Mouse (Mus musculus) heart, postnatal 14 days (tissue): ENCODE results near the gene Gm3417. TPM values are rescaled to one million over a fixed set of nuclear protein-coding genes. Genes with fewer than 3 reads are reported as not detected.
"Not testable (repeated sequence)": the region's sequence is repeated elsewhere in the genome, so short reads cannot be mapped to it uniquely, and the experiment has no call there.

Experiments
- DNase-seq, 2 experiments: peaks; one replicate each; pipeline ENCODE4 v3.0.0; 2021 to 2022
- intact Hi-C: fragments of 180-260 bp; cut with DNase I; formaldehyde crosslinking; loops from one replicate; pipeline ENCODE4 v1.15.1; 2025
- long read RNA-seq, 2 experiments: library from polyadenylated mRNA; stranded (forward); transcript quantifications; one replicate each; pipeline ENCODE4 v2.0.0; 2021
- total RNA-seq, 2 experiments: library from RNA; stranded (reverse); gene quantifications; 2 replicates each; pipeline ENCODE4 v1.2.3; 2021

Gene Gm3417
- not detected for total RNA-seq
- long read RNA-seq, experiment 1, result 0 reads
- long read RNA-seq, experiment 2, result 0 reads

DNA sequence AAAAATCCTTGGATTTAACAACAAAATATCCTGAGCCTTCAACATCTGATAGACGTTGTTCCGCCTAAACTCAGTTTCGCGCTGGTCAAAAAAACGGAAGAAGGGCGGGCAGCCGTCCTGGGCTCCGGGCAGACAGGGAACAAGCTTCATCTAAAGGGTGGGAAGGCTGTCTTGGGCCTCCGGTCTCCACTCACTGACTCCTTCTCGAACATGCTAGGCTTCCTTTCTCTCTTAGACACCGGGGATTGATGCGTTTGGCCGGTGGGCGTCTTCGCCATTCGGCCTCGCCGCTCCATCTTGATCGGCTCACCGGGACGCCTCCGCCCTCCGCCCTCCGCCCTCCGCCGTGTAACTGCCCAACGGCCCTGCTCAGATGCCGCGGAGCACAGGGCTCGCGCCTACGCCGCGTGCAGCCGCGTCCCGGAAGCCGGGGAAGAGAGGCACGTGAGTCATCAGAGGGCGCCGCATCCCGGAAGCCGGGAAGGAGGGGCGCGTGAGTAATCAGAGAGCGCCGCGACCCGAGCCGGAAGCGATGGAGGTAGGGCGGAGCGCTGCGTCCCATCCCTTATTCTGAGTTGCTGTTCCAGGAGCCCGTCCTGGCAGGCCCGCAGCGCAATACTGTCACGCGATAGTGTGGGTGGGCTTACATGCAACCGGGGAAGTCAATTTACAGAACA, at the start of gene Gm3417, which contains the start of gene 9030025P20Rik:
Gene Gm3417 (minus strand): TSS at position 429 of the 677 bp plus-strand sequence.
Gene 9030025P20Rik (plus strand): TSS at position 107 of the 677 bp plus-strand sequence.
- DNase-seq, intact Hi-C loops: not testable (repeated sequence)

DNA sequence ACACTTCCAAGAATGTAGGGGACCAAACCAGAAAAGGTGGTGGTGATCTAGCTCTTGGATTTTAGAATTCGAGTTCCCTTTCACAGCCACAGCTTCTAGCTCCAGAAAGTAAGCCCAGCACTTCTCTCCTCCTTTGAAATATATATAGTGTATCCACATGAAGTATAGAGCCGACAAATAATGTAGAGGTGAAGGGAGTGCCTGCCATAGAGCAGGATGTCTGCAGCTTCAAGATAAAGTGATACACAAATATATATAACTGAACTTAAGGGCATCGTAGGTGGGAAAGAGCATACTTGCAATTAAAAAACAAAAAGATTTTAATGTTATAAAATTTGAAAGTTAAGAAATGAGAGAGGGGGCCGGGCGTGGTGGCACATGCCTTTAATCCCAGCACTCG, 46.9 kb upstream of the Gm3417 start:
- DNase-seq, intact Hi-C loops: not testable (repeated sequence)

DNA sequence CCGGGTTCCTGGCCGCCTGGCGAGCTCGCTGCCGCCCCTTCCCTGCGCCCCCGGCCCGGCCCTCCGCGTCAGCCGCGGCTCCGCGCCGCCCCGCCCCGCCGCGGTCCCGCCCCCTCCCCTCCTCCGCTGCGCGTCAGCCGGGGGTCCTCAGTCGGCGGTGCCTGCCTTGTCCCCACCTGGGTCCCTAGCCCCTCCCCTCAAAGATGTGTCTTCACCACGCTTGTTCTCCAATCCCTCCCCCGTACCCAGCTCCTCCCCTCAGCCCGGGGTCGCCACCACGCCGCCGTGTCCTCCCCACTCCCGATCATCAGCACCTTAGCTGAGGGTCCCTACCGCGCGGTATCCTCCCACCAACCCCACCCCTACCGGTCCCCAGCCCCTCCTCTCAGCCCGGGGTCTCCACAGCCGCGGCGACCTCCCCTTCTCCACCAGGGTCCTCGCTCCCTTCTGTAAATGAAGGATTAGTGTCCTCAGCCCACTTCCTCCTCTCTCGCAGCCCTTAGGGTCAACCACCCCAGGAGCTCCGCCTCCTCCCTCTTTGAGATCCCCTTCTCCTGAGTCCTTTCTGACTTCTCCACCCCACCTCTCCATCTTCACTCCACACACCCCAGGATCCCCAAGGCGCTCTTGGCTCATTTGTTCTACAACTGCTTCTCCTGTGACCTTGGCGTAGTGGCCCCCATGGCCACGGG, 46.1 kb upstream of the Gm3417 start:
- intact Hi-C loops, DNase-seq: not testable (repeated sequence)

DNA sequence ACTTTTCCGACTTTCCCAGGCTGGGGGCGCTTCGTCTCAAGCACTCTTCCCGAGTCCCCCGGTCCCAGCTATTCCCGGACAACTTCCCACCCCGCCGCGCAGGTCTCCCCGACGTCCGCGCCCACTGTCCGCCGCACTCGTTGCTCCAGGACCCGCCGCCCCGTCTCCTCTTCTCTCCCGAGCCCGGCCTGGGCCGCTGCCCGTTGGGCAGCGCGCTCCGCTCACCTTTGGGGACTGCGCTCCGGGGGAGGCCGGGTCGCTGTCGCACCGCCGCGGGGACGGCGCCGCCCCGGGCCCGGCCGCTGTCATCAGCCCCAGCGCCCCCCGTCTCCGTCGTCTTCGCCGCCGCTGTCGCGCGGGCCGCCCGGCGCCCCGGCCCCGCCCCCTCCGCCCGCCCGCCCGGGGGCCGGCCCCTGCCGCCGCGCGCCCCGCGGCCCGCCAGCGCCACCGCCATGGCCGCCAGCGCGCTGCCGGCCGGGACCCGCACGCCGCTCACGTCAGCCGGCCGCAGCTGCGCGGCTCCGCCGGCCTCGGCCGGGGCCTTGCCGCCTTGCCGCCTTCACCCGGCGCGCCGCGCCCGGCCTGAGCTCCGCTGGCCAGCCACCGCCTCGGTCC, 45.4 kb upstream of the Gm3417 start:
- DNase-seq, intact Hi-C loops: not testable (repeated sequence)

DNA sequence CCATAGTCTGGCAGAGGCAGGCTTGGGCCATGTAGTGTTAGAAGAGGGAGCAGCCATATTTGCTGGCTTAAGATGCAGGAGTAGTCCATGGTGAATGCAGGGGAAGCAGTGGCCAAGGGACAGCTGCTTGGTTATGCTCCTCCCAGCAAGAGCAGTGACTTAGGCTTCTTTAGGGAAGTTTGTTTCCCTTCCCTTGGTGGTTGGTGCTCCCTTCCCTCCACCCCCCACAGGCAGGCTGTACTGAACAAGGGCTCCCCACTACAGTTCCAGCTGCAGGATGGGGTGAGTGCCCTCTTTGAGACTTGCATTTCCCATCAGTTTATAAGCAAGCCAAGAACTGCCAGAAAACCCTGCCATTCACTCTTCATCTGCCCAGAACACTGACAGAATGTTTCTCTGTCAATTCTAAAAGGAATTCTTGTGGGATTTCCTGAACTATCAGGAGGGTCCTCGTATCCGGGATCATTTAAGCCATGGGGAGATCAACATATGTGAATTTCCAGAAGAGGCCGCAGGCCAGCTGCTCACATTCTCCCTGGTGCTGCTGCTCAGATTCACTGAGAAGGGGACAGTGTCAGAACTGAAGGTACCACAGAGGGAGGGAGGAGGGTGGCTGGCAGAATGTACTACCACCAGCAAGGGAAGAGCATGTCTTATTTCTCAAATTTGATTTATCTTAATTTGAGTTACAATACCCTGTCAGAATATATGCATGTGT, 43.1 kb upstream of the Gm3417 start:
- intact Hi-C loops, result not testable (repeated sequence)
- peak; percentile 18 for DNase-seq

DNA sequence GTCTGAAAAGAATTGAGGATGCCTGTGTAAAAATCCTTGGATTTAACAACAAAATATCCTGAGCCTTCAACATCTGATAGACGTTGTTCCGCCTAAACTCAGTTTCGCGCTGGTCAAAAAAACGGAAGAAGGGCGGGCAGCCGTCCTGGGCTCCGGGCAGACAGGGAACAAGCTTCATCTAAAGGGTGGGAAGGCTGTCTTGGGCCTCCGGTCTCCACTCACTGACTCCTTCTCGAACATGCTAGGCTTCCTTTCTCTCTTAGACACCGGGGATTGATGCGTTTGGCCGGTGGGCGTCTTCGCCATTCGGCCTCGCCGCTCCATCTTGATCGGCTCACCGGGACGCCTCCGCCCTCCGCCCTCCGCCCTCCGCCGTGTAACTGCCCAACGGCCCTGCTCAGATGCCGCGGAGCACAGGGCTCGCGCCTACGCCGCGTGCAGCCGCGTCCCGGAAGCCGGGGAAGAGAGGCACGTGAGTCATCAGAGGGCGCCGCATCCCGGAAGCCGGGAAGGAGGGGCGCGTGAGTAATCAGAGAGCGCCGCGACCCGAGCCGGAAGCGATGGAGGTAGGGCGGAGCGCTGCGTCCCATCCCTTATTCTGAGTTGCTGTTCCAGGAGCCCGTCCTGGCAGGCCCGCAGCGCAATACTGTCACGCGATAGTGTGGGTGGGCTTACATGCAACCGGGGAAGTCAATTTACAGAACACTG, 31.3 kb upstream of the Gm3417 start, which contains the start of gene Gm3435:
Gene Gm3435 (plus strand): TSS at position 471 of the 708 bp plus-strand sequence.
- intact Hi-C loops, DNase-seq: not testable (repeated sequence)

DNA sequence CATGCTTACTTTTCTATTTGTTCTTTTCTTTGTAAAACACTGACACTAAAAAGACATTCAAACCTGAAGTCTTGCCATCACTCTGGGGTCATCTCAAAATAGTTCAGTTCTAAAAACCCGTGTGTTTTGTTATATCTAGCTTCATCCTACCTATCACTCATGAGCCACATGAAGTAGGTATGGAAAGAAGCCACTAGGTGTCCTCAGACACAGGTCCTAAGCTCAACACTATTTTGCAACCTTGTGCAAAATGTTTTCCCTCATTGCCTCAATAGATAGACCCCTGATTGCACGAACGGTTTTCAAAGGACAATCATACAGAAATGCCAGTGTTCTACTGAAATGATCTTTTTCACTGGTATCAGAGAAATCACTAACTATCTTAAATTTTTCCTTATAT, 30.5 kb upstream of the Gm3417 start:
- intact Hi-C loops, DNase-seq: not testable (repeated sequence)

DNA sequence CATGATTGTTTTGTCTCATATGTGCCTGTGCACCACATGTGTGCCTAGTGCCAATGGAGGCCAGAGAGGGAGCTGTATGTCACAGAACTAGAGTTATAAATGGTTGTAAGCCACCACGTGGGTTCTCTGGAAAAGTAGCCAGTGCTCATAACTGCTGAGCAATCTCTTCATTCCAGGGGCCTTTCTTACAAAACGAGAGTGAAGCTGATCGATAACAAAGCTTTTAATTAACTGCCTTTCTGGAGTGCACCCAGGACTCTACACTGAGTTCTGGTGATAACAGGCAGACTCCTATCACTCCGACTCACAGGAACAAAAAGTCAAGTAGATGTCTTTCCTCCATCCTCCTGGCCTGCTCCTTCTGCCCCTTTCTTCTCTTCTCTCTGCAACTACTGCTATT, 21.5 kb upstream of the Gm3417 start:
- DNase-seq, intact Hi-C loops: not testable (repeated sequence)

DNA sequence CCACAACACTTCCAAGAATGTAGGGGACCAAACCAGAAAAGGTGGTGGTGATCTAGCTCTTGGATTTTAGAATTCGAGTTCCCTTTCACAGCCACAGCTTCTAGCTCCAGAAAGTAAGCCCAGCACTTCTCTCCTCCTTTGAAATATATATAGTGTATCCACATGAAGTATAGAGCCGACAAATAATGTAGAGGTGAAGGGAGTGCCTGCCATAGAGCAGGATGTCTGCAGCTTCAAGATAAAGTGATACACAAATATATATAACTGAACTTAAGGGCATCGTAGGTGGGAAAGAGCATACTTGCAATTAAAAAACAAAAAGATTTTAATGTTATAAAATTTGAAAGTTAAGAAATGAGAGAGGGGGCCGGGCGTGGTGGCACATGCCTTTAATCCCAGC, 15.6 kb upstream of the Gm3417 start:
- DNase-seq, intact Hi-C loops: not testable (repeated sequence)

DNA sequence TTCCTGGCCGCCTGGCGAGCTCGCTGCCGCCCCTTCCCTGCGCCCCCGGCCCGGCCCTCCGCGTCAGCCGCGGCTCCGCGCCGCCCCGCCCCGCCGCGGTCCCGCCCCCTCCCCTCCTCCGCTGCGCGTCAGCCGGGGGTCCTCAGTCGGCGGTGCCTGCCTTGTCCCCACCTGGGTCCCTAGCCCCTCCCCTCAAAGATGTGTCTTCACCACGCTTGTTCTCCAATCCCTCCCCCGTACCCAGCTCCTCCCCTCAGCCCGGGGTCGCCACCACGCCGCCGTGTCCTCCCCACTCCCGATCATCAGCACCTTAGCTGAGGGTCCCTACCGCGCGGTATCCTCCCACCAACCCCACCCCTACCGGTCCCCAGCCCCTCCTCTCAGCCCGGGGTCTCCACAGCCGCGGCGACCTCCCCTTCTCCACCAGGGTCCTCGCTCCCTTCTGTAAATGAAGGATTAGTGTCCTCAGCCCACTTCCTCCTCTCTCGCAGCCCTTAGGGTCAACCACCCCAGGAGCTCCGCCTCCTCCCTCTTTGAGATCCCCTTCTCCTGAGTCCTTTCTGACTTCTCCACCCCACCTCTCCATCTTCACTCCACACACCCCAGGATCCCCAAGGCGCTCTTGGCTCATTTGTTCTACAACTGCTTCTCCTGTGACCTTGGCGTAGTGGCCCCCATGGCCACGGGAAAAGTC, 14.7 kb upstream of the Gm3417 start:
- DNase-seq, intact Hi-C loops: not testable (repeated sequence)

DNA sequence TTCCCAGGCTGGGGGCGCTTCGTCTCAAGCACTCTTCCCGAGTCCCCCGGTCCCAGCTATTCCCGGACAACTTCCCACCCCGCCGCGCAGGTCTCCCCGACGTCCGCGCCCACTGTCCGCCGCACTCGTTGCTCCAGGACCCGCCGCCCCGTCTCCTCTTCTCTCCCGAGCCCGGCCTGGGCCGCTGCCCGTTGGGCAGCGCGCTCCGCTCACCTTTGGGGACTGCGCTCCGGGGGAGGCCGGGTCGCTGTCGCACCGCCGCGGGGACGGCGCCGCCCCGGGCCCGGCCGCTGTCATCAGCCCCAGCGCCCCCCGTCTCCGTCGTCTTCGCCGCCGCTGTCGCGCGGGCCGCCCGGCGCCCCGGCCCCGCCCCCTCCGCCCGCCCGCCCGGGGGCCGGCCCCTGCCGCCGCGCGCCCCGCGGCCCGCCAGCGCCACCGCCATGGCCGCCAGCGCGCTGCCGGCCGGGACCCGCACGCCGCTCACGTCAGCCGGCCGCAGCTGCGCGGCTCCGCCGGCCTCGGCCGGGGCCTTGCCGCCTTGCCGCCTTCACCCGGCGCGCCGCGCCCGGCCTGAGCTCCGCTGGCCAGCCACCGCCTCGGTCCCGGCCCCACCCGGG, 14.0 kb upstream of the Gm3417 start:
- DNase-seq, intact Hi-C loops: not testable (repeated sequence)

DNA sequence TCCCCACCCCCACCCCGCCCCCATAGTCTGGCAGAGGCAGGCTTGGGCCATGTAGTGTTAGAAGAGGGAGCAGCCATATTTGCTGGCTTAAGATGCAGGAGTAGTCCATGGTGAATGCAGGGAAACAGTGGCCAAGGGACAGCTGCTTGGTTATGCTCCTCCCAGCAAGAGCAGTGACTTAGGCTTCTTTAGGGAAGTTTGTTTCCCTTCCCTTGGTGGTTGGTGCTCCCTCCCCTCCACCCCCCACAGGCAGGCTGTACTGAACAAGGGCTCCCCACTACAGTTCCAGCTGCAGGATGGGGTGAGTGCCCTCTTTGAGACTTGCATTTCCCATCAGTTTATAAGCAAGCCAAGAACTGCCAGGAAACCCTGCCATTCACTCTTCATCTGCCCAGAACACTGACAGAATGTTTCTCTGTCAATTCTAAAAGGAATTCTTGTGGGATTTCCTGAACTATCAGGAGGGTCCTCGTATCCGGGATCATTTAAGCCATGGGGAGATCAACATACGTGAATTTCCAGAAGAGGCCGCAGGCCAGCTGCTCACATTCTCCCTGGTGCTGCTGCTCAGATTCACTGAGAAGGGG, 11.6 kb upstream of the Gm3417 start:
- intact Hi-C loops, DNase-seq: not testable (repeated sequence)

DNA sequence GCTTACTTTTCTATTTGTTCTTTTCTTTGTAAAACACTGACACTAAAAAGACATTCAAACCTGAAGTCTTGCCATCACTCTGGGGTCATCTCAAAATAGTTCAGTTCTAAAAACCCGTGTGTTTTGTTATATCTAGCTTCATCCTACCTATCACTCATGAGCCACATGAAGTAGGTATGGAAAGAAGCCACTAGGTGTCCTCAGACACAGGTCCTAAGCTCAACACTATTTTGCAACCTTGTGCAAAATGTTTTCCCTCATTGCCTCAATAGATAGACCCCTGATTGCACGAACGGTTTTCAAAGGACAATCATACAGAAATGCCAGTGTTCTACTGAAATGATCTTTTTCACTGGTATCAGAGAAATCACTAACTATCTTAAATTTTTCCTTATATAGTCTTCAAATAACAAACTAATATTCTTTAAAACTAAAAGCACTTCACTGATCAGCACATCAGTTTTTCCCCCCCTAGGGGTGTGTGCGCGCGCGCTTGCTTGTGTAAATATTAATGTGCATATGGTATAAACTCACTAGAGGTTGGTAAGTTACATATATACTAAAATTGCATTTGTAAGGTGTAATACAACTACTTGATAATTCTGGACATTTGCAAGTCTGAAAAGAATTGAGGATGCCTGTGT, 750 bp downstream of the Gm3417 start:
- intact Hi-C loops, DNase-seq: not testable (repeated sequence)

DNA sequence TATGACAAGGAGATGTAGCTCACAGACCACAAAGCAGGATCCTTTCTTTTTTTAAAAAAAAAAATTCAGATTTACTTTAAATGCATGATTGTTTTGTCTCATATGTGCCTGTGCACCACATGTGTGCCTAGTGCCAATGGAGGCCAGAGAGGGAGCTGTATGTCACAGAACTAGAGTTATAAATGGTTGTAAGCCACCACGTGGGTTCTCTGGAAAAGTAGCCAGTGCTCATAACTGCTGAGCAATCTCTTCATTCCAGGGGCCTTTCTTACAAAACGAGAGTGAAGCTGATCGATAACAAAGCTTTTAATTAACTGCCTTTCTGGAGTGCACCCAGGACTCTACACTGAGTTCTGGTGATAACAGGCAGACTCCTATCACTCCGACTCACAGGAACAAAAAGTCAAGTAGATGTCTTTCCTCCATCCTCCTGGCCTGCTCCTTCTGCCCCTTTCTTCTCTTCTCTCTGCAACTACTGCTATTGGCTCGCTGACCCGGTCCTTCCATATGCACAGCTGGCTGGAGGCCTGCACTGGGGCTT, 10.1 kb downstream of the Gm3417 start:
- not testable (repeated sequence) for DNase-seq

DNA sequence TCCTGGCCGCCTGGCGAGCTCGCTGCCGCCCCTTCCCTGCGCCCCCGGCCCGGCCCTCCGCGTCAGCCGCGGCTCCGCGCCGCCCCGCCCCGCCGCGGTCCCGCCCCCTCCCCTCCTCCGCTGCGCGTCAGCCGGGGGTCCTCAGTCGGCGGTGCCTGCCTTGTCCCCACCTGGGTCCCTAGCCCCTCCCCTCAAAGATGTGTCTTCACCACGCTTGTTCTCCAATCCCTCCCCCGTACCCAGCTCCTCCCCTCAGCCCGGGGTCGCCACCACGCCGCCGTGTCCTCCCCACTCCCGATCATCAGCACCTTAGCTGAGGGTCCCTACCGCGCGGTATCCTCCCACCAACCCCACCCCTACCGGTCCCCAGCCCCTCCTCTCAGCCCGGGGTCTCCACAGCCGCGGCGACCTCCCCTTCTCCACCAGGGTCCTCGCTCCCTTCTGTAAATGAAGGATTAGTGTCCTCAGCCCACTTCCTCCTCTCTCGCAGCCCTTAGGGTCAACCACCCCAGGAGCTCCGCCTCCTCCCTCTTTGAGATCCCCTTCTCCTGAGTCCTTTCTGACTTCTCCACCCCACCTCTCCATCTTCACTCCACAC, 16.9 kb downstream of the Gm3417 start:
- intact Hi-C loops, DNase-seq: not testable (repeated sequence)

More for the DNA sequence above, 10.1 kb downstream of the Gm3417 start:
- intact Hi-C loops, result not testable (repeated sequence)

DNA sequence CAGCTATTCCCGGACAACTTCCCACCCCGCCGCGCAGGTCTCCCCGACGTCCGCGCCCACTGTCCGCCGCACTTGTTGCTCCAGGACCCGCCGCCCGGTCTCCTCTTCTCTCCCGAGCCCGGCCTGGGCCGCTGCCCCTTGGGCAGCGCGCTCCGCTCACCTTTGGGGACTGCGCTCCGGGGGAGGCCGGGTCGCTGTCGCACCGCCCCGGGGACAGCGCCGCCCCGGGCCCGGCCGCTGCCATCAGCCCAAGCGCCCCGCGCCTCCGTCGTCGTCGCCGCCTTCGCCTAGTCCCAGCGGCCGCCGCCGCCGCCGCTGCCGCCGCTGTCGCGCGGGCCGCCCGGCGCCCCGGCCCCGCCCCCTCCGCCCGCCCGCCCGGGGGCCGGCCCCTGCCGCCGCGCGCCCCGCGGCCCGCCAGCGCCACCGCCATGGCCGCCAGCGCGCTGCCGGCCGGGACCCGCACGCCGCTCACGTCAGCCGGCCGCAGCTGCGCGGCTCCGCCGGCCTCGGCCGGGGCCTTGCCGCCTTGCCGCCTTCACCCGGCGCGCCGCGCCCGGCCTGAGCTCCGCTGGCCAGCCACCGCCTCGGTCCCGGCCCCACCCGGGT, 17.5 kb downstream of the Gm3417 start, which contains the start of gene Phf10:
Gene Phf10 (minus strand): TSS at position 323 of the 606 bp plus-strand sequence.
- DNase-seq, result peak; percentile 45 to 64

DNA sequence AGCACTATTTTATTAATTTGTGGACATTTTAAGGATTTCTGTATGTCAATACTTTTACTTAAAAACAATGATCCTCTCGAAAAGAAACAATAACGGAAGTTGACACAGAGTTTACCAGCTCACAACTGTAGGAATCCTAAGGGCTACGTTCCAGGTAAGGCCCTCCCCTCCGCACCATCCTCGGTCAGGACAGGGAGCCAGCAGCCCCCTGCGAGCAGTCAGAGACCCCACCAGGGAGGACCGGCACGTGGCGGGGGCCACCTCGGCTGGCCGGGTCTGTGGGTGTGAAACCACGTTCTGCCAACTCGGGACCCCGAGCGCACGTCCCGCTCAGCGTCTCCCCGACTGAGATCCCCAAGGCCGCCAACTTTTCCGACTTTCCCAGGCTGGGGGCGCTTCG, 18.1 kb downstream of the Gm3417 start:
- DNase-seq, result peak; percentile 22 to 25
- intact Hi-C loops, result no loop called here

More for the DNA sequence above, 17.5 kb downstream of the Gm3417 start, which contains the start of gene Phf10:
- intact Hi-C loops, result not testable (repeated sequence)
